Mouse (Mus musculus): Measurements from ENCODE around the gene Ilvbl. TPM values are rescaled to one million over a fixed set of nuclear protein-coding genes. Genes with fewer than 3 reads are reported as not detected.
"Not testable (repeated sequence)": the region's sequence is repeated elsewhere in the genome, so short reads cannot be mapped to it uniquely, and the experiment has no call there.

Gene Ilvbl
- polyA plus RNA-seq (2016; fragmentation: Nextera tagmentation; extraction: Ambion mirVana): 27.2 and 38.8 TPM in 2 replicates

DNA sequence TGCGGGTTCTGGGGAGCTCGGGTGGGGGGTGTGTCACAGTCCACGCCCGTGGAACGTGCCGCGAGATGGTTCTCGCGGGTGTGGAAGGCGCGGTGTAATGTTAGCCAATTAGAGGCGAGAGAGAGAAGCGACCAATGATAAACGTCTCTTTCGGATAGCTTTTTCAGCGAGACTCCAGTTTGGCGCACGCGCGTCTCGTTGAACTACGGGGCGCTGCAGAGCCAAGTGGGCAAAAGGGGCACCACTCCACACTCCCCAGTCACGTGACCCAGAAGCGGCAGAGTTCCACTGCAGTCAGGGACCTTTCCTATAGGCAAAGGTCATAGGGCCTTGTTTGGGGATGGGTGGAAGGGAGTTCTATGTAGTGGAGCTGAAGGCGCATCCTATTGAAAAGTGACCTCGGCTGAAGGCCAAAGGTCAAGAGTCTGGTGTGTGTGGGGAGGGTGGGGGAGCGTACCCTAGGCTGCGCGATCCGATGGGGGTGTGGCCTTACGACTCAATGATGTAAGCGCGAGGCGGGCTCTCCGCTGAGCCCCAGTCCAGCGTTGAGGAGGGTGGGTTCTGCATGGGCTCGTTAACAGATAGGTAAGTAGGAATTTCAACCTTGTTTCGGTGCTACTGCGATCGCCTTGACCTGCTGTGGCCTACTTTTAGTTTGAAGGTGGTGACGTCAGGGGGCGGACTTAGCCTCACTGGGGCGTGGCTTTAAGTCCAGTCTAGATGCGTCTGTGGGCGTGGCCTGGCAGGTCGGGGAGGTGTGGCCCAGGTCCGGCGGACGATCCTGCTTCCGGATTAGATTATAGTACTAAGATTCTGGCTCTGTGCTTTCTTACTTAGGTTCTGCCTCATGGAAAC is at the start of gene Ilvbl:
TSS of gene Ilvbl (plus strand) at position 97 of the 855 bp plus-strand sequence.
- H3K36me3 ChIP-seq: peaks cover 28% of the 10 kb centered on the region
- H3K27ac ChIP-seq: peak within 1 kb of the TSS; percentile 93
- no peaks in the 10 kb centered on the region for H3K27me3 ChIP-seq (ENCODE audit: low read depth, poor library complexity, severe bottlenecking)
- peaks cover 40% of the 10 kb centered on the region for H3K4me1 ChIP-seq
- H3K9me3 ChIP-seq (replicated peaks): no peaks in the 10 kb centered on the region
- H3K4me3 ChIP-seq: peak within 1 kb of the TSS; percentile 63
- WGBS: under 1% methylated on average over 51 of the region's 51 CpGs
- peak; percentile 93 for DNase-seq (ENCODE audit: low spot score)

- not testable (repeated sequence) for DNase-seq (ENCODE audit: low spot score); H3K27ac ChIP-seq; H3K27me3 ChIP-seq (ENCODE audit: low read depth, poor library complexity, severe bottlenecking); H3K4me3 ChIP-seq; H3K4me1 ChIP-seq; H3K9me3 ChIP-seq (replicated peaks); H3K36me3 ChIP-seq
- 71% methylated on average over 3 of the region's 3 CpGs for WGBS
These were observed 49.1 kb upstream of the Ilvbl start for GRCm38 (mm10) chr10:78525071-78525470.

DNA sequence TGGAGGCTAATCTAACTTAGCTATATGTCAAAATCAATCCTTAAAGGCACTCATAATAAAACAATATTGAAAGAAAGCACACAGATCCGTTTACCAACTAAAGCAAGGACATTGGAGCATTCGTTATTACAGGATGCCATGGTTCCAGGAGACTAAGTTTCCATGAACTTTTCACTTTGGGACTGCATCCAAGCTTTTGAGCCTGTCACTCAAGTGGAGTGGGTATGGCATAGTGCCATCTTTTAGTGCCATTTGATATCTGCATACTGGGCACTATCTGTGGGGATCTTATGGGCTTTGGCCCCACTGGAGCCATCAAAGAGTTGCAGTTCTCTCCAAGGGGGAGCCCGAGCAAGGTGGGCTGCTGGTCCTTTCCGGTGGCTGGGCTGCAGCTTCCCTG is 48.6 kb upstream of the Ilvbl start:
- no peak overlapping the region for H3K27ac ChIP-seq
- H3K4me3 ChIP-seq: no peak overlapping the region
- no peaks in the 10 kb centered on the region for H3K4me1 ChIP-seq
- no peaks in the 10 kb centered on the region for H3K36me3 ChIP-seq
- no peaks in the 10 kb centered on the region for H3K9me3 ChIP-seq (replicated peaks)
- no peak for DNase-seq (ENCODE audit: low spot score)
- no peaks in the 10 kb centered on the region for H3K27me3 ChIP-seq (ENCODE audit: low read depth, poor library complexity, severe bottlenecking)
- 62% methylated on average over 4 of the region's 4 CpGs for WGBS

DNA sequence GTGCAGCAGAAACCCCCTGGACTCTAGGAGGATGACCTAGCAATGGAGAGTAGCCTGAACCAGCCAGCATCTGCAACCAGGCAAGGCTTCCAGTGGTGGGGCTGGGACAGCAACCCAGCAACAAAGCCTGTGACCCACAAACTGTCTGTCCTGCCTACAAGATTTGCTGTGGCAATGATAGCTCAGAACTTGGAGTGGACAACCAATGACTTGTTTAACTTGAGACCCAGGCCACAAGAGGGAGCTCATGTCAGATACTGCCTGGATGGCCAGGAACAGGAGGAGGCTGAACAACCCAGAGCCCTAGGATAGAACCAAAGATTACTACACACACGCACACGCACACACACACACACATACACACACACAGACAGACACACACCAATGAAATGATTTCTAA is 33.2 kb upstream of the Ilvbl start:
- Histone ChIP-seq H3K36me3 (no peaks in the 10 kb centered on the region), H3K27ac (no peak overlapping the region), H3K4me3 (no peak overlapping the region), H3K4me1 (no peaks in the 10 kb centered on the region), H3K27me3 (ENCODE audit: low read depth, poor library complexity, severe bottlenecking) (no peaks in the 10 kb centered on the region), H3K9me3 (replicated peaks) (no peaks in the 10 kb centered on the region)
- DNase-seq (ENCODE audit: low spot score): no peak
- whole genome bisulfite sequencing: 69% methylated on average over 2 of the region's 2 CpGs

- 85% methylated on average over 1 of the region's 1 CpGs for WGBS
- Histone ChIP-seq H3K36me3 (no peaks in the 10 kb centered on the region), H3K4me3 (no peak overlapping the region), H3K27me3 (ENCODE audit: low read depth, poor library complexity, severe bottlenecking) (no peaks in the 10 kb centered on the region), H3K27ac (no peak overlapping the region), H3K4me1 (no peaks in the 10 kb centered on the region), H3K9me3 (replicated peaks) (no peaks in the 10 kb centered on the region)
- no peak for DNase-seq (ENCODE audit: low spot score)
These were observed 9.1 kb upstream of the Ilvbl start for GRCm38 (mm10) chr10:78565070-78565469.

- no peak for DNase-seq (ENCODE audit: low spot score)
- no peak overlapping the region for H3K4me3 ChIP-seq
- 91% methylated on average over 3 of the region's 3 CpGs for WGBS
These were observed 5.0 kb upstream of the Ilvbl start for GRCm38 (mm10) chr10:78569191-78569590.

DNA sequence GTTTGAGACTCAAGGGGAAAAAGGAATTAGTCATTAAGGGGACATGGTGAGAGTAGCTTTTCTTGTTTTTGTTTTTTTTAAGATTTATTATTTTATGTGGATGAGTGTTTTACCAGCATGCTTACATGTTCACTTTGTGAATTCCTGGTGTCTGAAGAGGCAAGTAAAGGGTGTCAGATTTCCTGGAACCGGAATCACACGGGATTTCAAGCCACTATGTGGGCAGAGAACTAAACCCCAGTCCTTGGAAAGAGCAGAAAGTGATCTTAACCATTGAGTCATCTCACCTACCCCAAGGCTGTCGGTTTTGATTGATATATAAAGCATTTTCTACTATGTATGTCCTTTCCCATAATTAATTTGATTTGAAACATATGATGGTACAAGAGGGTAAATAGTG is 4.5 kb upstream of the Ilvbl start:
- H3K9me3 ChIP-seq (replicated peaks): no peaks in the 10 kb centered on the region
- 68% methylated on average over 3 of the region's 3 CpGs for whole genome bisulfite sequencing

More at GRCm38 (mm10) chr10:78569191-78569590, 5.0 kb upstream of the Ilvbl start:
- Histone ChIP-seq H3K27ac (no peak overlapping the region), H3K9me3 (replicated peaks) (no peaks in the 10 kb centered on the region), H3K27me3 (ENCODE audit: low read depth, poor library complexity, severe bottlenecking) (no peaks in the 10 kb centered on the region), H3K36me3 (no peaks in the 10 kb centered on the region), H3K4me1 (peaks cover 29% of the 10 kb centered on the region)

DNA sequence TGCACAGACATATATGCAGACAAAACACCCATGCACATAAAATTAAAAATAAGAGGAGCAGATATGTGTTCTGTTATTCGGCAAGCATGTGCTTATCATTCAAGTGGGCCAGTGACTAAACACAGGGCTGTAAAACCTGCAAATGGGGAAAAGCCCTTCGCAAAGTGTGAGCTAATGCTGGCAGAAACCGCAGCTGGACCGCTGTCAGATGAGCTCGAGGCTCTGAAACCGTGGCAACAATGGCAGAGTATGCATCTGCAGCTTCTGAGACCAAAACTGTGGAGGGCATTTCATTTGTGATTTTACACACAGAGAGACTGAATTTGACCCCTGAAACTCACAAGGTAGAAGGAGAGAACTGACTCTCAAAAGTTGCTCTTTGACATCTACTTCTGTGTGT is 3.7 kb upstream of the Ilvbl start:
- no peak for DNase-seq (ENCODE audit: low spot score)
- Histone ChIP-seq H3K4me1 (peaks cover 34% of the 10 kb centered on the region), H3K4me3 (no peak overlapping the region), H3K27ac (peak overlapping the region; percentile 66; the same call in 1 of the 2 replicates), H3K27me3 (ENCODE audit: low read depth, poor library complexity, severe bottlenecking) (no peaks in the 10 kb centered on the region), H3K36me3 (no peaks in the 10 kb centered on the region), H3K9me3 (replicated peaks) (no peaks in the 10 kb centered on the region)
- WGBS: 79% methylated on average over 6 of the region's 6 CpGs

More for the DNA sequence above, 4.5 kb upstream of the Ilvbl start:
- DNase-seq (ENCODE audit: low spot score): no peak
- Histone ChIP-seq H3K4me1 (peaks cover 29% of the 10 kb centered on the region), H3K27ac (no peak overlapping the region), H3K36me3 (no peaks in the 10 kb centered on the region), H3K27me3 (ENCODE audit: low read depth, poor library complexity, severe bottlenecking) (no peaks in the 10 kb centered on the region), H3K4me3 (no peak overlapping the region)

GRCm38 (mm10) chr10:78570897-78571296 is 3.2 kb upstream of the Ilvbl start:
- Histone ChIP-seq H3K27ac (peak overlapping the region; percentile 66; the same call in 1 of the 2 replicates), H3K36me3 (no peaks in the 10 kb centered on the region), H3K27me3 (ENCODE audit: low read depth, poor library complexity, severe bottlenecking) (no peaks in the 10 kb centered on the region), H3K4me3 (no peak overlapping the region), H3K9me3 (replicated peaks) (no peaks in the 10 kb centered on the region), H3K4me1 (peaks cover 39% of the 10 kb centered on the region)
- whole genome bisulfite sequencing: 57% methylated on average over 2 of the region's 2 CpGs
- no peak for DNase-seq (ENCODE audit: low spot score)

GRCm38 (mm10) chr10:78573226-78573625 is 920 bp upstream of the Ilvbl start:
- 80% methylated on average over 3 of the region's 3 CpGs for WGBS
- peak overlapping the region; percentile 93 for H3K27ac ChIP-seq
- DNase-seq (ENCODE audit: low spot score): no peak

GRCm38 (mm10) chr10:78575105-78575632 is 1.0 kb downstream of the Ilvbl start:
- WGBS: 16% methylated on average over 13 of the region's 13 CpGs
- Histone ChIP-seq H3K36me3 (peaks cover 35% of the 10 kb centered on the region), H3K9me3 (replicated peaks) (no peaks in the 10 kb centered on the region), H3K4me1 (peaks cover 40% of the 10 kb centered on the region), H3K4me3 (peak overlapping the region; percentile 63), H3K27me3 (ENCODE audit: low read depth, poor library complexity, severe bottlenecking) (no peaks in the 10 kb centered on the region), H3K27ac (peak overlapping the region; percentile 93)
- DNase-seq (ENCODE audit: low spot score): no peak

More at GRCm38 (mm10) chr10:78573226-78573625, 920 bp upstream of the Ilvbl start:
- peaks cover 40% of the 10 kb centered on the region for H3K4me1 ChIP-seq
- no peaks in the 10 kb centered on the region for H3K9me3 ChIP-seq (replicated peaks)
- H3K27me3 ChIP-seq (ENCODE audit: low read depth, poor library complexity, severe bottlenecking): no peaks in the 10 kb centered on the region
- no peak overlapping the region for H3K4me3 ChIP-seq
- peaks cover 15% of the 10 kb centered on the region for H3K36me3 ChIP-seq

- Histone ChIP-seq H3K27me3 (ENCODE audit: low read depth, poor library complexity, severe bottlenecking) (no peaks in the 10 kb centered on the region), H3K4me3 (peak overlapping the region; percentile 63; the same call in 1 of the 2 replicates), H3K27ac (no peak overlapping the region), H3K9me3 (replicated peaks) (no peaks in the 10 kb centered on the region), H3K36me3 (peaks cover 38% of the 10 kb centered on the region), H3K4me1 (peaks cover 35% of the 10 kb centered on the region)
- WGBS: 86% methylated on average over 2 of the region's 2 CpGs
- DNase-seq (ENCODE audit: low spot score): no peak
These were observed 1.5 kb downstream of the Ilvbl start for GRCm38 (mm10) chr10:78575690-78576089.

DNA sequence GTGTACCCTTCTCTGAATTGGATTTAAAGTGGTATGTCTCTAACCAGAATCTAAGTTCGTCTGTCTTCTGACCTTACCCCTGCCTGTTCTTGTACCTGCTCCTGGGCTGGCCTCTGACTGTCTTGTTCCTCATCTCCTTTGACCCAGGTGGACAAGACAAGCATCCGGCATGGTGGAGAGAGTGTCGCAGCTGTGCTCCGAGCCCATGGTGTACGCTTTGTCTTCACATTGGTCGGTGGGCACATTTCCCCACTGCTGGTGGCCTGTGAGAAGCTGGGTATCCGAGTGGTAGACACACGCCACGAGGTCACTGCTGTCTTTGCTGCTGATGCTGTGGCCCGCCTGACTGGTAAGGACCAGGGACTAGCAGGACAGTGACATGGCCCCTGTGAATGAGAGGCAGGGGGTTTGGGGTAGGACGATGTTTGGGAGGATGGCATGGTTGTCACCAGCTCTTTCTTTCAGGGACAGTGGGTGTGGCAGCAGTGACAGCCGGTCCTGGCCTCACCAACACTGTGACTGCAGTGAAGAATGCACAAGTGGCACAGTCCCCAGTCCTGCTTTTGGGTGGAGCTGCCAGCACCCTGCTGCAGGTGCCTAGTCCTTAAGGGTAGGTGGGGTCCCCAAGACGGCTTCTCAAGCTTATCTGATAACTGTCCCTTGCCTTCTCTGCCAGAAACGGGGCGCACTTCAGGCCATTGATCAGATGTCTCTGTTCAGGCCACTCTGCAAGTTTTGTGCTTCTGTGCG is 2.5 kb downstream of the Ilvbl start:
- 95% methylated on average over 16 of the region's 16 CpGs for WGBS
- no peak for DNase-seq (ENCODE audit: low spot score)
- no peaks in the 10 kb centered on the region for H3K27me3 ChIP-seq (ENCODE audit: low read depth, poor library complexity, severe bottlenecking)
- peaks cover 46% of the 10 kb centered on the region for H3K36me3 ChIP-seq
- H3K4me1 ChIP-seq: peaks cover 30% of the 10 kb centered on the region
- H3K4me3 ChIP-seq: no peak overlapping the region
- no peak overlapping the region for H3K27ac ChIP-seq
- H3K9me3 ChIP-seq (replicated peaks): no peaks in the 10 kb centered on the region
